Mouse (Mus musculus) heart, embryonic 15.5 days (tissue): ENCODE measurements around the gene Plppr5. TPM values are rescaled to one million over a fixed set of nuclear protein-coding genes. Genes with fewer than 3 reads are reported as not detected.

Experiments
- ATAC-seq: fragments of 200-750 bp; cut with Nextera tagmentation; replicated peaks from 2 replicates; pipeline ENCODE4 v1.8.0; 2017; ENCODE audit warnings: low read depth, moderate TSS enrichment; ENCODE audit not compliant: insufficient number of reproducible peaks, insufficient read depth, low FRiP score
- H3K27ac ChIP-seq: fragments of 300-500 bp; sonication (generic); 2 replicates; pipeline ENCODE4 v1.5.1; 2015; ENCODE audit warnings: mild to moderate bottlenecking, inconsistent platforms
- H3K27me3 ChIP-seq: fragments of 300-500 bp; sonication (generic); 2 replicates; pipeline ENCODE4 v1.6.1; 2015; ENCODE audit warnings: inconsistent platforms
- H3K36me3 ChIP-seq: fragments of 300-500 bp; sonication (generic); 2 replicates; pipeline ENCODE4 v1.6.1; 2015; ENCODE audit warnings: mild to moderate bottlenecking, inconsistent platforms
- H3K4me1 ChIP-seq: fragments of 300-500 bp; sonication (generic); replicated peaks from 2 replicates; pipeline ENCODE4 v1.6.1; 2015; ENCODE audit warnings: inconsistent platforms
- H3K4me2 ChIP-seq: fragments of 300-500 bp; sonication (generic); 2 replicates; pipeline ENCODE4 v1.6.1; 2015; ENCODE audit warnings: inconsistent platforms, mild to moderate bottlenecking, moderate library complexity
- H3K4me3 ChIP-seq: fragments of 300-500 bp; sonication (generic); 2 replicates; pipeline ENCODE4 v1.5.1; 2015; ENCODE audit warnings: mild to moderate bottlenecking, inconsistent platforms
- H3K9ac ChIP-seq: fragments of 300-500 bp; sonication (generic); 2 replicates; pipeline ENCODE4 v1.6.1; 2015; ENCODE audit warnings: mild to moderate bottlenecking, inconsistent platforms
- H3K9me3 ChIP-seq: fragments of 300-500 bp; sonication (generic); replicated peaks from 2 replicates; pipeline ENCODE4 v1.6.1; 2016; ENCODE audit warnings: inconsistent platforms
- WGBS: fragments of 180-500 bp; shearing (Covaris S2); methylation state at CpG from one replicate; pipeline ENCODE4 v1.1.7; 2015; ENCODE audit warnings: mixed read lengths; 5-methylcytosine and 5-hydroxymethylcytosine counted together
- polyA plus RNA-seq: library from polyadenylated mRNA; unstranded; fragments of >200 nt; fragmentation: Nextera tagmentation; extraction: Ambion mirVana; gene quantifications from 2 replicates; pipeline ENCODE4 v1.2.1, GENCODE M21; 2015

Gene Plppr5
- 2.7 and 2.8 TPM in 2 replicates for polyA plus RNA-seq

DNA sequence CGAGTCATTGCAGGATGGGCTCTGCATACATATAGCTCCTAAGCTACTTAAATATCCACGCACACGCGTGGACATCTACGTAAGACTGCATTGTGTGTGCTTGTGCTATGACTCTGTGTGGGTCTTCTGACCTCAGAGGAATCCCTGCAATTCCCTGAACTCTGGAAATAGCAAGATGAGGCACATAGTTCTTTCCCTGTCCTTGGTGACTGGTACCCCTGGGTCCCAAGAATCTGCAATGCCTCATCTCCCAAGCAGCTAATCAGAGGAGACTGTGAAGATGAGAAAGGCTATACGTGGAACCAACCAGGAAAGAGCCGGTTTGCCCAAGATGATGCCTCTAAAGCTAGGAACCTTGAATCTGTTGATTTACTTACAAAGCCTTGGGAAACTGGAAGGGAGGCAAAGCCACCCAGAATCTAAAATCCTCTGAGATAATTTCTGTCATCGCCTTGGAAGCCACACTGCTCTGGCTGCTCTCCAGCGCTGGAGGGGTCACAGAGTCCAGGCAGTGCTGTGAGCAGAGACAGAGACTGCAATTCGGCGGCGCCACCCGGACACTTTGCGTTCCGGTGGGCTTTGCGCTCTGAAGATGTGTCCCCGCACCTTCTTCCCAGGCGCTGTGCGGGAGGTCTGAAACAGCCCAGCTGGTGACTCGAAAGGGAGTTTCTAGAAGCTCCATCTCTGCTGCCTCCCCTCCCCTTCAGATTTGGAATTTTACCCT lies at the start of gene Plppr5:
Gene Plppr5 (plus strand): TSS at position 308 of the 724 bp plus-strand sequence.
- peak within 1 kb of the TSS; percentile 57 for H3K27ac ChIP-seq

GRCm38 (mm10) chr3:117549899-117550298 lies 24.7 kb upstream of the Plppr5 start:
- H3K9me3 ChIP-seq: no peaks in the 10 kb centered on the region
- H3K27ac ChIP-seq: no peak overlapping the region
- H3K4me1 ChIP-seq: no peaks in the 10 kb centered on the region
- H3K36me3 ChIP-seq: no peaks in the 10 kb centered on the region
- no peak overlapping the region for H3K4me2 ChIP-seq
- H3K27me3 ChIP-seq: no peaks in the 10 kb centered on the region
- H3K9ac ChIP-seq: no peak overlapping the region
- H3K4me3 ChIP-seq: no peak overlapping the region
- ATAC-seq: no peak
- WGBS: 81% methylated on average over 5 of the region's 5 CpGs

More for the DNA sequence above, at the start of gene Plppr5:
- Histone ChIP-seq H3K9me3 (no peaks in the 10 kb centered on the region), H3K4me1 (peaks cover 20% of the 10 kb centered on the region), H3K9ac (peak within 1 kb of the TSS; percentile 66), H3K4me2 (peak within 1 kb of the TSS; percentile 98), H3K27me3 (peaks cover 13% of the 10 kb centered on the region; the same call in 1 of the 2 replicates), H3K4me3 (peak within 1 kb of the TSS; percentile 67), H3K36me3 (no peaks in the 10 kb centered on the region)
- ATAC-seq: peak; percentile 71
- WGBS: 20% methylated on average over 20 of the region's 20 CpGs

GRCm38 (mm10) chr3:117550526-117550925 lies 24.1 kb upstream of the Plppr5 start:
- H3K36me3 ChIP-seq: no peaks in the 10 kb centered on the region
- 88% methylated on average over 4 of the region's 4 CpGs for WGBS
- no peak overlapping the region for H3K27ac ChIP-seq
- no peak overlapping the region for H3K9ac ChIP-seq
- H3K4me1 ChIP-seq: no peaks in the 10 kb centered on the region
- no peaks in the 10 kb centered on the region for H3K27me3 ChIP-seq
- H3K4me3 ChIP-seq: no peak overlapping the region
- no peaks in the 10 kb centered on the region for H3K9me3 ChIP-seq
- no peak overlapping the region for H3K4me2 ChIP-seq
- ATAC-seq: no peak

DNA sequence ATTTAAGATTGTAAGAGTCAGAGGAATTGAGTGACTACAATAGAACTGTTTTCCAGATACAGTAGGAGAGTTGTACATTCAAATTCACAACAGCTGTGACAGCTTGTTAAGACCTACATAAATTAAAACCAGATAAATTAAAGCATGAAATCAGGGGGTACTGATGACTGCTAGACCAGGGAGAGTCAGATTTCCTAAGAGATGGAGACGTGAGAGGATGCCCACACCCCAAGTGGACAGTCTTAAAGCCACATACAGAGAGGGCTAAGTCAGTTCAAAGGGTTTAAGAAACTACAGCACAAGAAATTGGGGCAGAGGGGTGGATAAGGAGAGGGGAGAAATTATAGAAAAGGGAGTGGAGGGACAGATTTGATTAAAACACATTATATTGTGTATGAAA lies 17.7 kb upstream of the Plppr5 start:
- no peaks in the 10 kb centered on the region for H3K27me3 ChIP-seq
- no peak overlapping the region for H3K4me3 ChIP-seq
- no peak overlapping the region for H3K27ac ChIP-seq
- no peaks in the 10 kb centered on the region for H3K4me1 ChIP-seq
- no peak for ATAC-seq
- H3K9ac ChIP-seq: no peak overlapping the region
- no peaks in the 10 kb centered on the region for H3K9me3 ChIP-seq
- no peaks in the 10 kb centered on the region for H3K36me3 ChIP-seq
- H3K4me2 ChIP-seq: no peak overlapping the region
- 54% methylated on average over 1 of the region's 1 CpGs for WGBS

DNA sequence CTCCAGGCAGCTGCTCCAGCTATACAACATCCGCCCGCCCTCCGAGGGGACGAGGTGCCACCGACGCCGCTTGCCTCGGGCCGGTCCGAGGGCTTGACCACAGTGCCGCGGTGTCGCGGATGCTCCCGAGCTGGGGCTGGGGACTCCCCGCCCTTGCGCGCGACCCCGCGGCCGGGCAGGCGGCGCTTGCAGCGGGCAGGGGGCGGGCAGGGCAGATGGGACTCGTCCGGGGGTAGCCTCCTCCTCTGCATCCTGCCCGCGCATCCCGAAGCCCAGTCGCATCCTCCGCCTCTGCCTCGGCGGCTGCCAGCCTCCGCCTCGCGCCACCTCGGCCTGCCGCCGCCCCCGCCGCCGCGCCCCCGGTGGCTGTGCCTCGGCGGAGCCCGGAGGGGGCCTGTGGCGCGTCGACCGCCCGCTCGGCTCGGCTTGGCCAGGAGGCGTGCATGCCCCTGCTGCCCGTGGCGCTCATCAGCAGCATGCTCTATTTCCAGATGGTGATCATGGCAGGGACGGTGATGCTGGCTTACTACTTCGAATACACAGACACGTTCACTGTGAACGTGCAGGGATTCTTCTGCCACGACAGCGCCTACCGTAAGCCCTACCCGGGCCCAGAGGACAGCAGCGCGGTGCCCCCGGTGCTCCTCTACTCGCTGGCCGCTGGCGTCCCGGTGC lies 754 bp downstream of the Plppr5 start:
- peak overlapping the region; percentile 67 for H3K4me3 ChIP-seq
- H3K9me3 ChIP-seq: no peaks in the 10 kb centered on the region
- under 1% methylated on average over 69 of the region's 74 CpGs for WGBS
- peak overlapping the region; percentile 57 for H3K27ac ChIP-seq
- H3K27me3 ChIP-seq: peaks cover 13% of the 10 kb centered on the region; the same call in 1 of the 2 replicates
- ATAC-seq: peak; percentile 59
- peaks cover 20% of the 10 kb centered on the region for H3K4me1 ChIP-seq
- H3K9ac ChIP-seq: peak overlapping the region; percentile 66
- no peaks in the 10 kb centered on the region for H3K36me3 ChIP-seq
- peak overlapping the region; percentile 98 for H3K4me2 ChIP-seq

- Histone ChIP-seq H3K27me3 (peaks cover 13% of the 10 kb centered on the region; the same call in 1 of the 2 replicates), H3K4me3 (peak overlapping the region; percentile 67), H3K27ac (peak overlapping the region; percentile 57; the same call in 1 of the 2 replicates), H3K4me1 (peaks cover 20% of the 10 kb centered on the region), H3K9ac (peak overlapping the region; percentile 66), H3K4me2 (peak overlapping the region; percentile 98), H3K9me3 (no peaks in the 10 kb centered on the region), H3K36me3 (no peaks in the 10 kb centered on the region)
- WGBS: 6% methylated on average over 3 of the region's 3 CpGs
- 0 out of 2 replicates have a peak, but pooled peaks have one; percentile 7 for ATAC-seq
These were observed 1.3 kb downstream of the Plppr5 start for GRCm38 (mm10) chr3:117575928-117576254.

- peak overlapping the region; percentile 98; the same call in 1 of the 2 replicates for H3K4me2 ChIP-seq
These were observed 2.7 kb downstream of the Plppr5 start for GRCm38 (mm10) chr3:117577349-117577748.

DNA sequence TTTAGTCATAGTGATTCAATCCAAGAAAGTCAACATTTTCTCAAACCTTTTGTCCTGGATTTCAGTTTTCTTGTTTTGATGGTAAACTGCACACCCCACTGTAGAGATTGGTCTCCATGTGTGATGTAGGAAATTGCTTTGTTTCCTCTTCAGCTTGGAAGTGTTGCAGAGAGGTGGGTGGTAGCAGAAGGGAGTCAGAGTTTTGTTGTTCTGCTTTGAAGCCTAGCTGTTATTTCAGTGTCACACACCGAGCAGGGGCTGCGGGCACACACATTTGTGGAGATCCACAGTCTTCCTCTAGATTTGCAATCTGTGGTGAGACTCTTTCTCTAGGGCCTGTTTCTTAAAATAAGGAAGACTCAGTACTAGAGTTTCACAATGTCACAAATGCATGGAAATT lies 8.0 kb downstream of the Plppr5 start:
- Histone ChIP-seq H3K27me3 (no peaks in the 10 kb centered on the region), H3K9me3 (no peaks in the 10 kb centered on the region), H3K4me1 (0 out of 2 replicates have a peak, but pooled peaks cover 2% of the 10 kb centered on the region), H3K4me2 (no peak overlapping the region), H3K27ac (no peak overlapping the region), H3K9ac (no peak overlapping the region), H3K36me3 (no peaks in the 10 kb centered on the region), H3K4me3 (no peak overlapping the region)
- ATAC-seq: no peak
- WGBS: 82% methylated on average over 2 of the region's 2 CpGs

More at GRCm38 (mm10) chr3:117577349-117577748, 2.7 kb downstream of the Plppr5 start:
- Histone ChIP-seq H3K4me3 (no peak overlapping the region), H3K27ac (no peak overlapping the region), H3K36me3 (no peaks in the 10 kb centered on the region), H3K9ac (no peak overlapping the region), H3K27me3 (peaks cover 13% of the 10 kb centered on the region; the same call in 1 of the 2 replicates), H3K9me3 (no peaks in the 10 kb centered on the region), H3K4me1 (peaks cover 20% of the 10 kb centered on the region)
- ATAC-seq: no peak
- WGBS: 89% methylated on average over 2 of the region's 2 CpGs

- Histone ChIP-seq H3K4me1 (peaks cover 9% of the 10 kb centered on the region), H3K4me2 (no peak overlapping the region), H3K9ac (no peak overlapping the region), H3K4me3 (no peak overlapping the region), H3K9me3 (no peaks in the 10 kb centered on the region), H3K27ac (no peak overlapping the region), H3K27me3 (no peaks in the 10 kb centered on the region), H3K36me3 (no peaks in the 10 kb centered on the region)
- no peak for ATAC-seq
- 86% methylated on average over 1 of the region's 1 CpGs for WGBS
These were observed 27.8 kb downstream of the Plppr5 start for GRCm38 (mm10) chr3:117602404-117602803.

DNA sequence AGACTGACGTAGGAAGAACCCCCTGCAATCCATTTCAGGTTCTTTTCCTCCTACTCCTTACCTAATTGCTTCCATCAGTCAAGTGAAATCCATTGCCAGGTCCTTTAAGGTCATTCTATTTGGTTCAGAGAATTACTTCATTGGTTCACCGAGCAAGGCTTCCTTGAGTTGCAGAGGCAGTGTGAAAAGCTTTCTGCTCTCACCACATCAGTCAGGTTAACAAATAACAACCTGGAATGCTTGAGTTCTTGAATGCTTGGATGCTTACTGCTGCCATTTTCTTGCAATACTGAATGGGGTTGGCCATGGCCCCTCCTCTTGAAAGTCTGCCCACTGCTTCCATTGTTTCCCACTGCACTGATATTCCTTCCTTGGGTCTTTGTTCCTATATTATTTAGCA lies 28.8 kb downstream of the Plppr5 start:
- Histone ChIP-seq H3K4me1 (peaks cover 12% of the 10 kb centered on the region), H3K27ac (no peak overlapping the region), H3K4me3 (no peak overlapping the region), H3K9me3 (no peaks in the 10 kb centered on the region), H3K36me3 (no peaks in the 10 kb centered on the region), H3K27me3 (no peaks in the 10 kb centered on the region), H3K9ac (no peak overlapping the region), H3K4me2 (no peak overlapping the region)
- WGBS: 67% methylated on average over 2 of the region's 2 CpGs
- ATAC-seq: no peak

GRCm38 (mm10) chr3:117606383-117606782 lies 31.7 kb downstream of the Plppr5 start:
- Histone ChIP-seq H3K4me3 (no peak overlapping the region), H3K27me3 (no peaks in the 10 kb centered on the region), H3K4me2 (no peak overlapping the region), H3K36me3 (no peaks in the 10 kb centered on the region), H3K9ac (no peak overlapping the region), H3K27ac (peak overlapping the region; percentile 58), H3K9me3 (no peaks in the 10 kb centered on the region), H3K4me1 (peaks cover 20% of the 10 kb centered on the region)
- ATAC-seq: no peak
